Mouse (Mus musculus): Measurements from ENCODE around the gene Ankrd34a. TPM values are rescaled to one million over a fixed set of nuclear protein-coding genes. Genes with fewer than 3 reads are reported as not detected.

The Ankrd34a gene
- polyA plus RNA-seq, 1 experiment from 2014 or later, result 9.5 TPM

DNA sequence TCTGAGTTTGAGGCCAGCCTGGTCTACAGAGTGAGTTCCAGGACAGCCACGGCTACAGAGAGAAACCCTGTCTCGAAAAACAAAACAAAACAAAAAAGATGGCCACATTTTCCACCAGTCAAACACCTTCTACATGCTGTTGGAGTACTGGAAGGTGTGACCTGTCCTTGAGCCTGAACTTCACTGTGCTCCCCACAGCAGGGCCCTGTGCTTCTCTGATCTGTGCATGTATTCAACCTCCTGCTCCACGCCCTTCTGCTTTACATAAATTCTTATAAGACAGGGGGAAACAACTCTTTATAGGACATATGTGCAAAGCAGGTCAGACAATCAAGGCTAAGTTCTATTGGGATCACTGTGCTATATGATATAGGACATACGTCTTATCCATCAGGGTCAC is 26.8 kb downstream of the Ankrd34a start:
- Histone ChIP-seq H3K27me3 (replicated peaks) (no peaks in the 10 kb centered on the region), H3K4me1 (replicated peaks) (no peaks in the 10 kb centered on the region), H3K4me3 (no peak overlapping the region), H3K9me3 (replicated peaks) (no peaks in the 10 kb centered on the region), H3K27ac (ENCODE audit: poor library complexity, severe bottlenecking) (no peak overlapping the region), H3K4me2 (no peak overlapping the region), H3K9ac (no peak overlapping the region), H3K36me3 (peaks cover 77% of the 10 kb centered on the region)
- no peak for ATAC-seq (ENCODE audit: insufficient number of reproducible peaks, low FRiP score)
- 93% methylated on average over 4 of the region's 4 CpGs for WGBS

- Histone ChIP-seq H3K27me3 (replicated peaks) (no peaks in the 10 kb centered on the region), H3K4me3 (peak within 1 kb of the TSS; percentile 89), H3K4me1 (replicated peaks) (peaks cover 19% of the 10 kb centered on the region), H3K4me2 (peak within 1 kb of the TSS; percentile 97), H3K36me3 (peaks cover 43% of the 10 kb centered on the region), H3K27ac (ENCODE audit: poor library complexity, severe bottlenecking) (peak within 1 kb of the TSS; percentile 84), H3K9me3 (replicated peaks) (no peaks in the 10 kb centered on the region), H3K9ac (peak within 1 kb of the TSS; percentile 88)
- ATAC-seq (ENCODE audit: insufficient number of reproducible peaks, low FRiP score), result peak; percentile 96
- whole genome bisulfite sequencing, result under 1% methylated on average over 48 of the region's 48 CpGs
Measured at GRCm38 (mm10) chr3:96629729-96630600, 33.5 kb downstream of the Ankrd34a start, which contains the start of gene Rbm8a. Rbm8a (plus strand) TSS chr3:96629933.

- H3K27me3 ChIP-seq (replicated peaks), result no peaks in the 10 kb centered on the region
- no peak overlapping the region for H3K27ac ChIP-seq (ENCODE audit: poor library complexity, severe bottlenecking)
- H3K9ac ChIP-seq, result no peak overlapping the region
- ATAC-seq (ENCODE audit: insufficient number of reproducible peaks, low FRiP score), result no peak
- H3K4me2 ChIP-seq, result no peak overlapping the region
- no peaks in the 10 kb centered on the region for H3K9me3 ChIP-seq (replicated peaks)
- H3K4me3 ChIP-seq, result no peak overlapping the region
- peaks cover 28% of the 10 kb centered on the region for H3K36me3 ChIP-seq
- peaks cover 30% of the 10 kb centered on the region for H3K4me1 ChIP-seq (replicated peaks)
Measured at GRCm38 (mm10) chr3:96632058-96632457, 35.6 kb downstream of the Ankrd34a start.

- H3K4me1 ChIP-seq (replicated peaks), result peaks cover 28% of the 10 kb centered on the region
- no peaks in the 10 kb centered on the region for H3K9me3 ChIP-seq (replicated peaks)
- peaks cover 39% of the 10 kb centered on the region for H3K36me3 ChIP-seq
- H3K9ac ChIP-seq, result no peak overlapping the region
- WGBS, result 52% methylated on average over 1 of the region's 1 CpGs
- no peak overlapping the region for H3K4me3 ChIP-seq
- no peak overlapping the region for H3K4me2 ChIP-seq
- H3K27me3 ChIP-seq (replicated peaks), result no peaks in the 10 kb centered on the region
- H3K27ac ChIP-seq (ENCODE audit: poor library complexity, severe bottlenecking), result no peak overlapping the region
- no peak for ATAC-seq (ENCODE audit: insufficient number of reproducible peaks, low FRiP score)
Measured at GRCm38 (mm10) chr3:96634015-96634414, 37.6 kb downstream of the Ankrd34a start.

DNA sequence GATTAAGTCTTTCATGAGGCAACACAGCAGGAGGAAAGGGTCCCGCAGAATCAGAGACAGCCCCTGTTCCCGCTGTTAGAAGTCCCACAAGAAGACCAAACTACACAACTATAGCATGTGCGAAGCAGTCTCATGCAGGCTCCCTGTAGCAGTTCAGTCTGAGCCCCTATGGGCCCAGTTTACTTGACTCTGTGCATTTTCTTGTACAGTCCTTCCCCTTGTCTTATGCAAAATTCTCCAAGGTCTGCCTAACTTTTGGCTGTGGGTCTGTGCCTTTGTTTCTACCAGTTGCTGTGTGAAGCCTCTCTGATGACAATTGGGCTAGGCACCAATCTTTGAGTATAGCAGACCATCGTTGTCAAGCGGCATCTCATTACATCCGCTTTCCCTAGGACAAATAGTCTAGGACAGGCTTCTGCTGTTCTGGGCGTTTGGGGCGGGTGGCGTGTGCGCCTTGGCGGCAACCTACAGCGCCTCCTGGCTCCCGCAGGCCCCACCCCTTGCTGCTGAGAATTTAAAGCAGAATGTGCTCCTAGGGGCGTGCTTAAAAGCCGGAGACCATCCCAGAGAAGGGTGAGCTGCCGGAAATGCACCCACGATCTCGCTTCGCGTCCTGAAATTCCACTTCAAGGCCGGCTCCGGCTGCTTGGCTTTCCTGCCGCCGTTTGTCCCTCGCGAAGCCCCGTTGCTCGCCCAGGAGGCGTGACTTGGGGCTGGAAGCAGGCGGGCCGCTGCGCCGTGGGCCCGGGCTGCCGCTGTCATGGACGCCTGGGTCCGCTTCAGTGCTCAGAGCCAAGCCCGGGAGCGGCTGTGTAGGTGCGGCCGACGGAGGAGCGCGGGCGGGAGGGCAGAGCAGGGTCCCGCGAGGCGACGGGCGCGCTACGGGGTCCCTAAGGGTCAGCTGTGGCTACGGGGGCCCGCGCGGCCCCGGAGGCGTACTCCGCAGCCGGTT is 38.8 kb downstream of the Ankrd34a start, which contains the start of the genes Pex11b and Gm42957:
Pex11b (plus strand) TSS at position 449 of the 952 bp plus-strand sequence.
Gm42957 (plus strand) TSS at position 547 of the 952 bp plus-strand sequence.
- H3K4me3 ChIP-seq, result peak within 1 kb of the TSS; percentile 73
- H3K9me3 ChIP-seq (replicated peaks), result no peaks in the 10 kb centered on the region
- no peaks in the 10 kb centered on the region for H3K27me3 ChIP-seq (replicated peaks)
- 2% methylated on average over 60 of the region's 60 CpGs for WGBS
- ATAC-seq (ENCODE audit: insufficient number of reproducible peaks, low FRiP score), result peak; percentile 91
- H3K27ac ChIP-seq (ENCODE audit: poor library complexity, severe bottlenecking), result peak within 1 kb of the TSS; percentile 81
- peak within 1 kb of the TSS; percentile 93 for H3K9ac ChIP-seq
- peaks cover 51% of the 10 kb centered on the region for H3K36me3 ChIP-seq
- H3K4me1 ChIP-seq (replicated peaks), result peaks cover 27% of the 10 kb centered on the region
- peak within 1 kb of the TSS; percentile 72 for H3K4me2 ChIP-seq

DNA sequence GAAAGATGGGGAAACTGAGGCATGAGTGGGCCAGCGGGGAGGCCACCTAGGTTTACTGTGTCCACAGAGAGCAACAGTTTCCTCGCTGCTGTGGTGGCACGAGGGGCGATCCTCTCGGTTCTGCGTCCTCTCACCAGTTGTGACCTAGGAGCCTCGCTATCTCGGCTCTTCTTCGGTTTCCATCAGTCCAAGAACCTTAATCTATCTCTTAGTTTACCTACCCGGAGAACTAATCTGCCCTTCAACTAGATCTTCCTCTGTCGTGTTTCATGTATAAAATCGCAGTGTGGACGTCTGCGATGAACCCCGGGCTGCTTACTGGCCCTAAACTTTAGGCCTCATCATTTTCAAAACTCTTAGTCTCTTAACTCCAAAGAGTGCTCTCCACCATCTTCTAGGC is 39.5 kb downstream of the Ankrd34a start:
- Histone ChIP-seq H3K9ac (peak overlapping the region; percentile 93), H3K4me3 (peak overlapping the region; percentile 73), H3K4me2 (peak overlapping the region; percentile 72), H3K36me3 (peaks cover 55% of the 10 kb centered on the region), H3K9me3 (replicated peaks) (no peaks in the 10 kb centered on the region), H3K27ac (ENCODE audit: poor library complexity, severe bottlenecking) (peak overlapping the region; percentile 81; the same call in 1 of the 2 replicates), H3K4me1 (replicated peaks) (peaks cover 21% of the 10 kb centered on the region), H3K27me3 (replicated peaks) (no peaks in the 10 kb centered on the region)
- no peak for ATAC-seq (ENCODE audit: insufficient number of reproducible peaks, low FRiP score)
- WGBS, result 9% methylated on average over 15 of the region's 15 CpGs

- ATAC-seq (ENCODE audit: insufficient number of reproducible peaks, low FRiP score), result no peak
- H3K9ac ChIP-seq, result peak overlapping the region; percentile 93; the same call in 1 of the 2 replicates
- H3K4me1 ChIP-seq (replicated peaks), result peaks cover 18% of the 10 kb centered on the region
- peaks cover 56% of the 10 kb centered on the region for H3K36me3 ChIP-seq
- peak overlapping the region; percentile 72 for H3K4me2 ChIP-seq
- 63% methylated on average over 11 of the region's 11 CpGs for WGBS
- peak overlapping the region; percentile 73 for H3K4me3 ChIP-seq
- H3K27me3 ChIP-seq (replicated peaks), result no peaks in the 10 kb centered on the region
- H3K27ac ChIP-seq (ENCODE audit: poor library complexity, severe bottlenecking), result no peak overlapping the region
- no peaks in the 10 kb centered on the region for H3K9me3 ChIP-seq (replicated peaks)
Measured at GRCm38 (mm10) chr3:96636448-96636847, 40.0 kb downstream of the Ankrd34a start.

DNA sequence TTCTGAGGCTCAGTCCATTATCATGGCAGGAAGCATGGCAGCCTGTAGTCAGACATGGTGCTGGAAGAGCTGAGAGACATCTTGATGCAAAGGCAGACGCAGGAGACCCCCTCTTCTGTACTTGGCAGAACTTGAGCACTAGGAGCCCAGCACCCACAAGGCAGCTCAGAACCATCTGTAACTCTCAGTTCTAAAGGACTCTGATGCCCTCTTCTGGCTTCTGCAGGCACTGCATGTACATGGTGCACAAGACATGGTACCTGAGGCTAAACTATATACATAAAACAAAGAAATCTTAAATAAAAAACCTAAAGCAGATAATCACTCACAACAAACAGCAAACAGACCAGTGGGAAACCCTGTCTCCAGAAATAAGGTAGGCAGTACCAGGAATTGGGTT is 42.8 kb downstream of the Ankrd34a start:
- WGBS, result 59% methylated on average over 1 of the region's 1 CpGs
- Histone ChIP-seq H3K27me3 (replicated peaks) (no peaks in the 10 kb centered on the region), H3K4me1 (replicated peaks) (peaks cover 18% of the 10 kb centered on the region), H3K4me3 (no peak overlapping the region), H3K9me3 (replicated peaks) (no peaks in the 10 kb centered on the region), H3K36me3 (peaks cover 59% of the 10 kb centered on the region), H3K4me2 (no peak overlapping the region), H3K27ac (ENCODE audit: poor library complexity, severe bottlenecking) (no peak overlapping the region), H3K9ac (no peak overlapping the region)
- ATAC-seq (ENCODE audit: insufficient number of reproducible peaks, low FRiP score), result no peak

DNA sequence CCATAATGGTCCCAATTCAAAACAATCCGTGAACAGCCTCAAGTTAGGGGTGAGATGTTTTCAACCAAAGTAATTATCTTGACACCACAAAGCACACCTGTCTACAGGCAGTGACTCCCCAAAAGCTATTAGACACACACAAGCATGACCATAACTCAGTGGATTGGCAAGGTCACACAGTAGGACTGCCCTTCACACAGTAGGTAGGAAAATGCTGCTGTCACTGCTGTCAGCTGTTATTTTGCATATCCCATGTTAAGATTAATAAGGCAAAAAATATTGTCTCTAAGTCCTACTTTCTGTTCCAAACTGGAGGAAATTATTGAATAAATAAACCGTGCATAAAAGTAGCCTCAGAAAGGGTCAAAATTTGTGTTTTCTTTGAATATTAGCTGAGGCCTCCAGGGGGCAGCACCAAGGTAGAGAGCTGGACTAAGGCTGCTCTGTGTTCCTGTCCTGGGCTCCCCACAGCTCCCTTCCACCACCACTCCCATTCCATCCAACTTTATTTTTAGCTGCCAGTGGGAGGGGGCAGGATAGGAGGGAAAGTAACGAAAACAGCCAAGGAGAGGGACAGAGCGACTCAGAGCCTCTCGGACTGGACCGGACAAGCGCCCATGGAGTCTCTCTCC is 48.7 kb downstream of the Ankrd34a start, which contains the start of gene Itga10:
Itga10 (plus strand) TSS at position 567 of the 632 bp plus-strand sequence.
- peaks cover 13% of the 10 kb centered on the region for H3K4me1 ChIP-seq (replicated peaks)
- H3K27ac ChIP-seq (ENCODE audit: poor library complexity, severe bottlenecking), result no peak within 1 kb of the TSS
- no peaks in the 10 kb centered on the region for H3K9me3 ChIP-seq (replicated peaks)
- H3K36me3 ChIP-seq, result peaks cover 34% of the 10 kb centered on the region
- H3K9ac ChIP-seq, result 0 out of 2 replicates have a peak within 1 kb of the TSS, but pooled peaks have one; percentile 34
- H3K4me2 ChIP-seq, result peak within 1 kb of the TSS; percentile 44
- WGBS, result 56% methylated on average over 7 of the region's 7 CpGs
- H3K27me3 ChIP-seq (replicated peaks), result no peaks in the 10 kb centered on the region
- no peak within 1 kb of the TSS for H3K4me3 ChIP-seq
- ATAC-seq (ENCODE audit: insufficient number of reproducible peaks, low FRiP score), result 0 out of 2 replicates have a peak, but pooled peaks have one; percentile 41

- H3K9me3 ChIP-seq (replicated peaks), result no peaks in the 10 kb centered on the region
- peaks cover 16% of the 10 kb centered on the region for H3K36me3 ChIP-seq
- peaks cover 13% of the 10 kb centered on the region for H3K4me1 ChIP-seq (replicated peaks)
- no peak for ATAC-seq (ENCODE audit: insufficient number of reproducible peaks, low FRiP score)
- no peak overlapping the region for H3K9ac ChIP-seq
- no peak overlapping the region for H3K4me2 ChIP-seq
- no peak overlapping the region for H3K4me3 ChIP-seq
- WGBS, result 79% methylated on average over 3 of the region's 3 CpGs
- no peak overlapping the region for H3K27ac ChIP-seq (ENCODE audit: poor library complexity, severe bottlenecking)
- H3K27me3 ChIP-seq (replicated peaks), result no peaks in the 10 kb centered on the region
Measured at GRCm38 (mm10) chr3:96647365-96647764, 50.9 kb downstream of the Ankrd34a start.

All from heart, embryonic 12.5 days (tissue).